Mouse (Mus musculus): ENCODE results near the gene Zbtb40. TPM values are rescaled to one million over a fixed set of nuclear protein-coding genes. Genes with fewer than 3 reads are reported as not detected.

The Zbtb40 gene
- polyA plus RNA-seq, 1 experiment from 2014 or later, result 6.7 TPM

GRCm38 (mm10) chr4:136980921-136981320 is 67.7 kb downstream of the Zbtb40 start:
- Histone ChIP-seq H3K9ac (ENCODE audit: low read length) (no peak overlapping the region), H3K4me1 (replicated peaks; ENCODE audit: control insufficient read depth, insufficient read depth, low read length) (0 out of 2 replicates have a peak, but pooled peaks cover 2% of the 10 kb centered on the region), H3K4me3 (ENCODE audit: low read depth, low read length) (no peak overlapping the region), H3K27ac (ENCODE audit: low read depth, low read length) (no peak overlapping the region), H3K9me3 (ENCODE audit: control insufficient read depth, low read length) (no peaks in the 10 kb centered on the region), H3K4me2 (ENCODE audit: low read depth, low read length, severe bottlenecking) (no peak overlapping the region), H3K27me3 (ENCODE audit: control insufficient read depth, insufficient read depth, low read length) (no peaks in the 10 kb centered on the region), H3K36me3 (ENCODE audit: control insufficient read depth, insufficient read depth, low read length) (no peaks in the 10 kb centered on the region)
- ATAC-seq (replicated peaks; ENCODE audit: low FRiP score) (no peak), DNase-seq (ENCODE audit: low spot score) (no peak)
- 75% methylated on average over 4 of the region's 4 CpGs for WGBS

- no peaks in the 10 kb centered on the region for H3K9me3 ChIP-seq (ENCODE audit: control insufficient read depth, low read length)
- no peaks in the 10 kb centered on the region for H3K36me3 ChIP-seq (ENCODE audit: control insufficient read depth, insufficient read depth, low read length)
- ATAC-seq (replicated peaks; ENCODE audit: low FRiP score) (no peak), DNase-seq (ENCODE audit: low spot score) (no peak)
- H3K4me1 ChIP-seq (replicated peaks; ENCODE audit: control insufficient read depth, insufficient read depth, low read length), result 0 out of 2 replicates have a peak, but pooled peaks cover 2% of the 10 kb centered on the region
- no peak overlapping the region for H3K4me2 ChIP-seq (ENCODE audit: low read depth, low read length, severe bottlenecking)
- WGBS, result 64% methylated on average over 8 of the region's 8 CpGs
- H3K27ac ChIP-seq (ENCODE audit: low read depth, low read length), result no peak overlapping the region
- no peak overlapping the region for H3K4me3 ChIP-seq (ENCODE audit: low read depth, low read length)
- no peaks in the 10 kb centered on the region for H3K27me3 ChIP-seq (ENCODE audit: control insufficient read depth, insufficient read depth, low read length)
- no peak overlapping the region for H3K9ac ChIP-seq (ENCODE audit: low read length)
Observed at GRCm38 (mm10) chr4:136977244-136977643, 71.4 kb downstream of the Zbtb40 start.

- Histone ChIP-seq H3K9ac (ENCODE audit: low read length) (no peak overlapping the region), H3K4me1 (replicated peaks; ENCODE audit: control insufficient read depth, insufficient read depth, low read length) (peaks cover 8% of the 10 kb centered on the region; the same call in 1 of the 2 replicates), H3K4me3 (ENCODE audit: low read depth, low read length) (no peak overlapping the region), H3K36me3 (ENCODE audit: control insufficient read depth, insufficient read depth, low read length) (no peaks in the 10 kb centered on the region), H3K4me2 (ENCODE audit: low read depth, low read length, severe bottlenecking) (no peak overlapping the region), H3K27ac (ENCODE audit: low read depth, low read length) (no peak overlapping the region), H3K9me3 (ENCODE audit: control insufficient read depth, low read length) (no peaks in the 10 kb centered on the region), H3K27me3 (ENCODE audit: control insufficient read depth, insufficient read depth, low read length) (no peaks in the 10 kb centered on the region)
- 5% methylated on average over 6 of the region's 6 CpGs for WGBS
- DNase-seq (ENCODE audit: low spot score) (peak; percentile 86), ATAC-seq (replicated peaks; ENCODE audit: low FRiP score) (0 out of 2 replicates have a peak, but pooled peaks have one; percentile 21)
Observed at GRCm38 (mm10) chr4:136970939-136971338, 77.7 kb downstream of the Zbtb40 start.

GRCm38 (mm10) chr4:136969503-136970276 is 78.9 kb downstream of the Zbtb40 start:
- ATAC-seq (replicated peaks; ENCODE audit: low FRiP score), result no peak
- H3K27me3 ChIP-seq (ENCODE audit: control insufficient read depth, insufficient read depth, low read length), result no peaks in the 10 kb centered on the region; the same call in 1 of the 2 replicates
- H3K36me3 ChIP-seq (ENCODE audit: control insufficient read depth, insufficient read depth, low read length), result no peaks in the 10 kb centered on the region
- no peak for DNase-seq (ENCODE audit: low spot score)
- no peak overlapping the region for H3K4me2 ChIP-seq (ENCODE audit: low read depth, low read length, severe bottlenecking)
- no peaks in the 10 kb centered on the region for H3K9me3 ChIP-seq (ENCODE audit: control insufficient read depth, low read length)
- no peak overlapping the region for H3K4me3 ChIP-seq (ENCODE audit: low read depth, low read length)
- H3K27ac ChIP-seq (ENCODE audit: low read depth, low read length), result no peak overlapping the region
- H3K4me1 ChIP-seq (replicated peaks; ENCODE audit: control insufficient read depth, insufficient read depth, low read length), result peaks cover 12% of the 10 kb centered on the region; the same call in 1 of the 2 replicates
- 47% methylated on average over 14 of the region's 16 CpGs for WGBS
- H3K9ac ChIP-seq (ENCODE audit: low read length), result no peak overlapping the region

- Histone ChIP-seq H3K9ac (ENCODE audit: low read length) (no peak overlapping the region), H3K4me1 (replicated peaks; ENCODE audit: control insufficient read depth, insufficient read depth, low read length) (peaks cover 12% of the 10 kb centered on the region; the same call in 1 of the 2 replicates), H3K36me3 (ENCODE audit: control insufficient read depth, insufficient read depth, low read length) (no peaks in the 10 kb centered on the region), H3K27ac (ENCODE audit: low read depth, low read length) (no peak overlapping the region), H3K4me2 (ENCODE audit: low read depth, low read length, severe bottlenecking) (no peak overlapping the region), H3K9me3 (ENCODE audit: control insufficient read depth, low read length) (no peaks in the 10 kb centered on the region), H3K27me3 (ENCODE audit: control insufficient read depth, insufficient read depth, low read length) (no peaks in the 10 kb centered on the region; the same call in 1 of the 2 replicates), H3K4me3 (ENCODE audit: low read depth, low read length) (no peak overlapping the region)
- DNase-seq (ENCODE audit: low spot score), result no peak
- ATAC-seq (replicated peaks; ENCODE audit: low FRiP score), result no peak
- 68% methylated on average over 8 of the region's 8 CpGs for WGBS
Observed at GRCm38 (mm10) chr4:136969096-136969495, 79.5 kb downstream of the Zbtb40 start.

GRCm38 (mm10) chr4:136967511-136967910 is 81.1 kb downstream of the Zbtb40 start:
- DNase-seq (ENCODE audit: low spot score) (no peak), ATAC-seq (replicated peaks; ENCODE audit: low FRiP score) (no peak)
- H3K27me3 ChIP-seq (ENCODE audit: control insufficient read depth, insufficient read depth, low read length), result no peaks in the 10 kb centered on the region; the same call in 1 of the 2 replicates
- H3K27ac ChIP-seq (ENCODE audit: low read depth, low read length), result no peak overlapping the region
- no peaks in the 10 kb centered on the region for H3K9me3 ChIP-seq (ENCODE audit: control insufficient read depth, low read length)
- WGBS, result 36% methylated on average over 9 of the region's 9 CpGs
- H3K4me3 ChIP-seq (ENCODE audit: low read depth, low read length), result no peak overlapping the region
- no peak overlapping the region for H3K9ac ChIP-seq (ENCODE audit: low read length)
- peaks cover 12% of the 10 kb centered on the region; the same call in 1 of the 2 replicates for H3K4me1 ChIP-seq (replicated peaks; ENCODE audit: control insufficient read depth, insufficient read depth, low read length)
- H3K36me3 ChIP-seq (ENCODE audit: control insufficient read depth, insufficient read depth, low read length), result no peaks in the 10 kb centered on the region
- no peak overlapping the region for H3K4me2 ChIP-seq (ENCODE audit: low read depth, low read length, severe bottlenecking)

GRCm38 (mm10) chr4:136966493-136967390 is 81.9 kb downstream of the Zbtb40 start:
- no peaks in the 10 kb centered on the region for H3K9me3 ChIP-seq (ENCODE audit: control insufficient read depth, low read length)
- no peak overlapping the region for H3K27ac ChIP-seq (ENCODE audit: low read depth, low read length)
- WGBS, result 42% methylated on average over 16 of the region's 16 CpGs
- no peaks in the 10 kb centered on the region for H3K36me3 ChIP-seq (ENCODE audit: control insufficient read depth, insufficient read depth, low read length)
- H3K27me3 ChIP-seq (ENCODE audit: control insufficient read depth, insufficient read depth, low read length), result no peaks in the 10 kb centered on the region; the same call in 1 of the 2 replicates
- ATAC-seq (replicated peaks; ENCODE audit: low FRiP score) (no peak), DNase-seq (ENCODE audit: low spot score) (no peak)
- H3K4me1 ChIP-seq (replicated peaks; ENCODE audit: control insufficient read depth, insufficient read depth, low read length), result peaks cover 14% of the 10 kb centered on the region; the same call in 1 of the 2 replicates
- no peak overlapping the region for H3K4me3 ChIP-seq (ENCODE audit: low read depth, low read length)
- no peak overlapping the region for H3K9ac ChIP-seq (ENCODE audit: low read length)
- no peak overlapping the region for H3K4me2 ChIP-seq (ENCODE audit: low read depth, low read length, severe bottlenecking)

- Histone ChIP-seq H3K27me3 (ENCODE audit: control insufficient read depth, insufficient read depth, low read length) (no peaks in the 10 kb centered on the region; the same call in 1 of the 2 replicates), H3K4me1 (replicated peaks; ENCODE audit: control insufficient read depth, insufficient read depth, low read length) (peaks cover 12% of the 10 kb centered on the region; the same call in 1 of the 2 replicates), H3K36me3 (ENCODE audit: control insufficient read depth, insufficient read depth, low read length) (no peaks in the 10 kb centered on the region), H3K4me3 (ENCODE audit: low read depth, low read length) (no peak overlapping the region), H3K27ac (ENCODE audit: low read depth, low read length) (no peak overlapping the region), H3K4me2 (ENCODE audit: low read depth, low read length, severe bottlenecking) (no peak overlapping the region), H3K9me3 (ENCODE audit: control insufficient read depth, low read length) (no peaks in the 10 kb centered on the region), H3K9ac (ENCODE audit: low read length) (no peak overlapping the region)
- WGBS, result 19% methylated on average over 15 of the region's 15 CpGs
- ATAC-seq (replicated peaks; ENCODE audit: low FRiP score) (no peak; the same call in 1 of the 2 replicates), DNase-seq (ENCODE audit: low spot score) (no peak)
Observed at GRCm38 (mm10) chr4:136964990-136965421, 83.6 kb downstream of the Zbtb40 start.
